Mouse (Mus musculus) kidney, embryonic 15.5 days (tissue): ENCODE data around the gene Frmpd4. TPM values are rescaled to one million over a fixed set of nuclear protein-coding genes. Genes with fewer than 3 reads are reported as not detected.

Experiments
- ATAC-seq: fragments of 200-750 bp; cut with Nextera tagmentation; replicated peaks from 2 replicates; pipeline ENCODE4 v1.8.0; 2017; ENCODE audit warnings: moderate TSS enrichment; ENCODE audit not compliant: low FRiP score
- H3K27ac ChIP-seq: fragments of 300-500 bp; sonication (generic); 2 replicates; pipeline ENCODE4 v1.5.1; 2015; ENCODE audit warnings: mild to moderate bottlenecking, inconsistent platforms
- H3K27me3 ChIP-seq: fragments of 300-500 bp; sonication (generic); 2 replicates; pipeline ENCODE4 v1.6.1; 2015; ENCODE audit warnings: inconsistent platforms
- H3K36me3 ChIP-seq: fragments of 300-500 bp; sonication (generic); 2 replicates; pipeline ENCODE4 v1.6.1; 2015; ENCODE audit warnings: inconsistent platforms
- H3K4me1 ChIP-seq: fragments of 300-500 bp; sonication (generic); 2 replicates; pipeline ENCODE4 v1.6.1; 2015; ENCODE audit warnings: inconsistent platforms
- H3K4me2 ChIP-seq: fragments of 300-500 bp; sonication (generic); 2 replicates; pipeline ENCODE4 v1.6.1; 2015; ENCODE audit warnings: moderate library complexity, mild to moderate bottlenecking, inconsistent platforms
- H3K4me3 ChIP-seq: fragments of 300-500 bp; sonication (generic); replicated peaks from 2 replicates; pipeline ENCODE4 v1.5.1; 2015; ENCODE audit warnings: mild to moderate bottlenecking, inconsistent platforms
- H3K9ac ChIP-seq: fragments of 300-500 bp; sonication (generic); 2 replicates; pipeline ENCODE4 v1.6.1; 2015; ENCODE audit warnings: mild to moderate bottlenecking, inconsistent platforms
- H3K9me3 ChIP-seq: fragments of 300-500 bp; sonication (generic); replicated peaks from 2 replicates; pipeline ENCODE4 v1.6.1; 2016; ENCODE audit warnings: inconsistent platforms
- WGBS: fragments of 180-500 bp; shearing (Covaris S2); methylation state at CpG from one replicate; pipeline ENCODE4 v1.1.7; 2015; ENCODE audit warnings: mixed read lengths; 5-methylcytosine and 5-hydroxymethylcytosine counted together
- polyA plus RNA-seq: library from polyadenylated mRNA; unstranded; fragments of >200 nt; fragmentation: Nextera tagmentation; extraction: Ambion mirVana; gene quantifications from 2 replicates; pipeline ENCODE4 v1.2.1, GENCODE M21; 2015

Frmpd4 gene
- polyA plus RNA-seq, 1 experiment from 2014 or later = 0.48 TPM

GRCm38 (mm10) chrX:168123589-168123965 is 453.5 kb downstream of the Frmpd4 start:
- H3K27ac ChIP-seq = no peak overlapping the region
- no peaks in the 10 kb centered on the region for H3K9me3 ChIP-seq
- H3K4me2 ChIP-seq = peak overlapping the region; percentile 77
- ATAC-seq = peak; percentile 38
- no peaks in the 10 kb centered on the region for H3K36me3 ChIP-seq
- H3K4me3 ChIP-seq = peak overlapping the region; percentile 47
- 16% methylated on average over 11 of the region's 11 CpGs for WGBS
- peaks cover 71% of the 10 kb centered on the region for H3K27me3 ChIP-seq
- H3K4me1 ChIP-seq = peaks cover 3% of the 10 kb centered on the region; the same call in 1 of the 2 replicates
- H3K9ac ChIP-seq = 0 out of 2 replicates have a peak overlapping the region, but pooled peaks have one; percentile 23

- 12% methylated on average over 40 of the region's 42 CpGs for WGBS
- Histone ChIP-seq H3K9ac (0 out of 2 replicates have a peak overlapping the region, but pooled peaks have one; percentile 23), H3K4me2 (peak overlapping the region; percentile 77), H3K36me3 (no peaks in the 10 kb centered on the region), H3K27me3 (peaks cover 70% of the 10 kb centered on the region), H3K4me1 (peaks cover 3% of the 10 kb centered on the region; the same call in 1 of the 2 replicates), H3K4me3 (peak overlapping the region; percentile 47), H3K27ac (no peak overlapping the region), H3K9me3 (no peaks in the 10 kb centered on the region)
- peak; percentile 89 for ATAC-seq
Measured at GRCm38 (mm10) chrX:168122806-168123588, 454.0 kb downstream of the Frmpd4 start.

- H3K9ac ChIP-seq = no peak overlapping the region
- no peaks in the 10 kb centered on the region for H3K36me3 ChIP-seq
- no peak overlapping the region for H3K4me2 ChIP-seq
- H3K9me3 ChIP-seq = no peaks in the 10 kb centered on the region
- peaks cover 11% of the 10 kb centered on the region; the same call in 1 of the 2 replicates for H3K27me3 ChIP-seq
- H3K4me3 ChIP-seq = no peak overlapping the region
- H3K4me1 ChIP-seq = no peaks in the 10 kb centered on the region
- H3K27ac ChIP-seq = no peak overlapping the region
- ATAC-seq = no peak
Measured at GRCm38 (mm10) chrX:168041589-168041988, 535.4 kb downstream of the Frmpd4 start.

GRCm38 (mm10) chrX:168020574-168021145 is 556.4 kb downstream of the Frmpd4 start:
- peaks cover 27% of the 10 kb centered on the region for H3K27me3 ChIP-seq
- H3K9me3 ChIP-seq = no peaks in the 10 kb centered on the region
- no peak overlapping the region for H3K4me2 ChIP-seq
- peak; percentile 58 for ATAC-seq
- no peaks in the 10 kb centered on the region for H3K36me3 ChIP-seq
- H3K9ac ChIP-seq = no peak overlapping the region
- H3K27ac ChIP-seq = no peak overlapping the region
- no peak overlapping the region for H3K4me3 ChIP-seq
- H3K4me1 ChIP-seq = no peaks in the 10 kb centered on the region
- 59% methylated on average over 4 of the region's 4 CpGs for WGBS

- Histone ChIP-seq H3K36me3 (no peaks in the 10 kb centered on the region), H3K27ac (no peak overlapping the region), H3K4me3 (no peak overlapping the region), H3K9ac (no peak overlapping the region), H3K4me2 (no peak overlapping the region), H3K9me3 (no peaks in the 10 kb centered on the region), H3K4me1 (no peaks in the 10 kb centered on the region), H3K27me3 (peaks cover 35% of the 10 kb centered on the region)
- ATAC-seq = no peak
- 85% methylated on average over 3 of the region's 3 CpGs for WGBS
Measured at GRCm38 (mm10) chrX:168017792-168018191, 559.2 kb downstream of the Frmpd4 start.

GRCm38 (mm10) chrX:167984835-167985234 is 592.2 kb downstream of the Frmpd4 start:
- Histone ChIP-seq H3K4me1 (no peaks in the 10 kb centered on the region), H3K27me3 (peaks cover 39% of the 10 kb centered on the region), H3K9me3 (no peaks in the 10 kb centered on the region), H3K36me3 (no peaks in the 10 kb centered on the region), H3K4me3 (no peak overlapping the region), H3K9ac (no peak overlapping the region), H3K4me2 (no peak overlapping the region), H3K27ac (no peak overlapping the region)
- ATAC-seq = no peak

- H3K36me3 ChIP-seq = no peaks in the 10 kb centered on the region
- no peak for ATAC-seq
- peaks cover 25% of the 10 kb centered on the region for H3K27me3 ChIP-seq
- 72% methylated on average over 2 of the region's 2 CpGs for WGBS
- H3K9me3 ChIP-seq = no peaks in the 10 kb centered on the region
- no peaks in the 10 kb centered on the region for H3K4me1 ChIP-seq
- H3K9ac ChIP-seq = no peak overlapping the region
- H3K4me3 ChIP-seq = no peak overlapping the region
- H3K27ac ChIP-seq = no peak overlapping the region
- no peak overlapping the region for H3K4me2 ChIP-seq
Measured at GRCm38 (mm10) chrX:167951207-167951606, 625.8 kb downstream of the Frmpd4 start.

- Histone ChIP-seq H3K27ac (no peak overlapping the region), H3K9ac (no peak overlapping the region), H3K4me2 (no peak overlapping the region), H3K27me3 (peaks cover 17% of the 10 kb centered on the region; the same call in 1 of the 2 replicates), H3K9me3 (no peaks in the 10 kb centered on the region), H3K4me3 (no peak overlapping the region), H3K4me1 (no peaks in the 10 kb centered on the region), H3K36me3 (no peaks in the 10 kb centered on the region)
- no peak for ATAC-seq
Measured at GRCm38 (mm10) chrX:167909483-167909882, 667.5 kb downstream of the Frmpd4 start.

- WGBS = 69% methylated on average over 3 of the region's 3 CpGs
- Histone ChIP-seq H3K9ac (no peak overlapping the region), H3K4me3 (no peak overlapping the region), H3K4me1 (no peaks in the 10 kb centered on the region), H3K9me3 (no peaks in the 10 kb centered on the region), H3K27ac (no peak overlapping the region), H3K36me3 (no peaks in the 10 kb centered on the region), H3K27me3 (peaks cover 31% of the 10 kb centered on the region), H3K4me2 (no peak overlapping the region)
- ATAC-seq = no peak
Measured at GRCm38 (mm10) chrX:167901046-167901445, 676.0 kb downstream of the Frmpd4 start.

- H3K4me3 ChIP-seq = no peak overlapping the region
- H3K9me3 ChIP-seq = no peaks in the 10 kb centered on the region
- no peak overlapping the region for H3K27ac ChIP-seq
- no peaks in the 10 kb centered on the region for H3K36me3 ChIP-seq
- H3K4me2 ChIP-seq = no peak overlapping the region
- H3K27me3 ChIP-seq = peaks cover 36% of the 10 kb centered on the region
- WGBS = 61% methylated on average over 5 of the region's 5 CpGs
- no peaks in the 10 kb centered on the region for H3K4me1 ChIP-seq
- no peak overlapping the region for H3K9ac ChIP-seq
- peak; percentile 56; the same call in 1 of the 2 replicates for ATAC-seq
Measured at GRCm38 (mm10) chrX:167854821-167855220, 722.2 kb downstream of the Frmpd4 start.

- Histone ChIP-seq H3K36me3 (no peaks in the 10 kb centered on the region), H3K27me3 (peaks cover 16% of the 10 kb centered on the region; the same call in 1 of the 2 replicates), H3K9me3 (no peaks in the 10 kb centered on the region), H3K27ac (no peak overlapping the region), H3K4me2 (no peak overlapping the region), H3K4me1 (no peaks in the 10 kb centered on the region), H3K4me3 (no peak overlapping the region), H3K9ac (no peak overlapping the region)
- 72% methylated on average over 2 of the region's 2 CpGs for WGBS
- ATAC-seq = no peak
Measured at GRCm38 (mm10) chrX:167832543-167832942, 744.5 kb downstream of the Frmpd4 start.

- no peak for ATAC-seq
Measured at GRCm38 (mm10) chrX:167828456-167828855, 748.6 kb downstream of the Frmpd4 start.

More at GRCm38 (mm10) chrX:167828456-167828855, 748.6 kb downstream of the Frmpd4 start:
- no peak overlapping the region for H3K4me2 ChIP-seq
- H3K27ac ChIP-seq = no peak overlapping the region
- no peaks in the 10 kb centered on the region for H3K36me3 ChIP-seq
- no peaks in the 10 kb centered on the region for H3K4me1 ChIP-seq
- no peaks in the 10 kb centered on the region for H3K9me3 ChIP-seq
- no peak overlapping the region for H3K4me3 ChIP-seq
- no peak overlapping the region for H3K9ac ChIP-seq
- peaks cover 24% of the 10 kb centered on the region for H3K27me3 ChIP-seq
